Mouse (Mus musculus): ENCODE data around the gene Xrcc5.

The Xrcc5 gene

DNA sequence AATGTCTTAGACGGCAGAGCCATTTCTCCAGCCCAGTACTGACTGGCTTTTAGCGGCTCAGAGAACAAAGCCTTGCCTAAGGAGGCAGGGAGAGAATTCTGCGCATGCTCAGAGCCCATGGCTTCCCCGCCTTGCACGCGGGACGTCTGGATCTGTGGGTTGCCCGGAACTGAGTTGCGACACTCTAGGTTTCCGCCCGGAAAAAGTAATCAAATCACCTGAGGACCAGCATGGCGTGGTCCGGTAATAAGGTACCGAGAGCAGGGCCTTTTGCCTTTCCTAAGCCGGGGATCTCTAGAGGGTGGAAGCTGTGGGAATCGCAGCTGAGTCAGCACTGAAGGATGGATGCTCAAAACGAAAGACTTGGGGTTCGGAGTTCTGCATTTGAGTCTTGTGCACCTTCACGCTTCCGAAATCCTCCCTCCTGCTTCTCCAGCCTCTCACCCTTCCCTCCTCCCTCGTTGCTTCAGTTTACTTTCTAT is at the start of gene Xrcc5:
Gene Xrcc5, plus strand, starts transcription at position 105 of the 482 bp plus-strand sequence.
- DNase-seq (ENCODE audit: low read depth): peak; percentile 88

DNA sequence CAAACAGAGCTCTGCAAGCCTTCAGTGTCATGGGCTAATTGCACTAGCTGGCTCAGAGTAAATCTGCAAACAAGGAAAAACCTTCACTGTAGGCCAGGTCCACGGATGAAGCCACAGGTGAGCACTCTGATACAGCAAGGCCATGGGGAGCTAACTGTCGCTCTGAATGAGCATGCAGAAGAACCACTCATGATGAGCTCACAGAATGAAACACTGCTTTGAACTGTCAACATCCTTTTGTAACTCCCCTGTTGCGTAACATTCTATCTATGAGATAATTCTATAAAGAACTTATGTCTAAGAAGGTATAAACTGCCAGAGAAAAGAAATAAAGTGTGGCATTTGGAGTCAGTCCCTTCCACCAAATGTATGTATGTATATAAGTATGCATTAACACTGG is 44.1 kb upstream of the Xrcc5 start:
- peak; percentile 47 for DNase-seq (ENCODE audit: low read depth)

DNA sequence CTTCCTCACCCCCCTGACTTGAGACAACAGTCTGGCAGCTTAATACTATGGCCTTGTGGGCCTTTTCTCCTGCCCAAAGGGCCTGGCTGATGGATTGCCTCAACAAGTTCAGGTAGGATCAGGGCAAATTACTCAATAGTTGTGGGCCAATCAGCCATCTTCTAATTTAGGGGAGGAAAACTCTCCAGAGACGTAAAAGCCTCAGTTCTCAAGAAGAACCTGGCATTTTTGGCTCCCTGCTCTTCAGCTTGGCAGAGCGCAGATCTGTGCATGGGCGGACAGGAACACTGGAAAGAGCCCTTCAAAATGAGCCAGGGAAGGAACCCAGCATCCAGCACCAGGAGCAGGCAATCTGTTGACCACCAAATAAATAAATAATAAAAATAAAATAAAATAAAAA is 29.1 kb upstream of the Xrcc5 start:
- DNase-seq (ENCODE audit: low read depth): no peak

DNA sequence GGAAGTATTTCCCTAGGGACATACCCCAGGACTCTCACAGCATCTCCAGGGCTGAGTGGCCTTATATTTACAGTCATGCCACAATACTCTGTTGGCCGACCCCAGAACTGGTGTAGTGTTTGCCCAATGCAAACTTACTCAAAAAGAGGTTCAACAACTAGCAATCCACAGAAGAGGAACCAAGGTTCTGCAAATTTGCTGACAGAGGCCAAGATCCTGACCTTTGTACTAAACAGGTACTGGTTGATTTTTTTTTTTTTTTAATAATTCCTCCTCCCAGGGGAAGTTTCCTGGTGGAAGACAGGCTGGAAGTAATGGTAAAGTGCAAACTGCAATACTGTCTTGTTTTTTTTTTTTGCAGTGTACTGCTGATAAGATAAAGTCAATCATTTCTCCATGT is 24.6 kb upstream of the Xrcc5 start:
- no peak for DNase-seq (ENCODE audit: low read depth)

DNA sequence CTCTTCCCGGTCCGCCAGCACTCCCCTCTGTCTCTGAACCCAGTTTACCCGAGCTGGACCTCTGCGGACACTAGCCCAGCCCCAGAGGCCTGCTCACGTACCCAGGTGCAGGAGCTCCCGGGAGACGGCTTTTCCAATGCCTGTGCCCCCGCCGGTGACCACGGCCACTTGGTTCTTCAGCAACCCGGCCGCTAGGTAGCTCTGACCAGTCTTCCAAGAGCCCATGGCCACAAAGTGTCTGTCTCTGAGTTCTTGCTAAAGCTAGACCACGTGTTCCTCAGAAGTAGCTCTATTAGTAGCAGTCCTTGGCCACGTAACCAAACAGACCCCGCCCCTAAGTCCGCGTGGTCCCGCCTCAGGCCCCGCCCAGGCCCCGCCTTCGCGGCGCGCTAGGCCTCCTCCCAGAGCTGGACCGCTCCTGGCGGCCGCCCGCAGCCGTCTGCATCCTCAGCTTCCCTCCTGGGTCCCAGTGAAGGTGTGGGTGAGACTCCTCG is 23.2 kb upstream of the Xrcc5 start, which contains the start of the genes Pecr and Tmem169:
Gene Pecr, minus strand, starts transcription at position 323 of the 494 bp plus-strand sequence.
Gene Tmem169, plus strand, starts transcription at position 378 of the 494 bp plus-strand sequence.
- peak; percentile 95 for DNase-seq (ENCODE audit: low read depth)

DNA sequence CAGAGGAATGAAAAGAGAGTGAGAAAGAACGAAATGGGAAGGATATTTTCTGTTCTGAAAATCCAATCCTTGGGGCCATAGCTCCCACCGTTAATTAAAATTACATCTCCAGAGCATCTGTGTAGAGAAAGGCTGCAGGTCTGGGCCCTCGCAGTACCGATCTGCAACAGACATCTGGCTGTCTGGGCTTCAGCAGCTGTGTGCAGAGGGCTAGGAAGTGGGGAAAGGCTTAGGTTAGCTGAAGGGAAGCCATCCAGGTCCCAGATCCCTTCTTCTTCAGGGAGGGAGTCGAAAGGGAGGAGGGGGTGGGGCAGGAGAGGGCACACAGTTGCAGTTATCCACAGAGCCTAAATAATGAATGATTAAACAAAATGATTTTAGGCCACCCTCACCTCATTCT is 22.7 kb upstream of the Xrcc5 start:
- no peak for DNase-seq (ENCODE audit: low read depth)

DNA sequence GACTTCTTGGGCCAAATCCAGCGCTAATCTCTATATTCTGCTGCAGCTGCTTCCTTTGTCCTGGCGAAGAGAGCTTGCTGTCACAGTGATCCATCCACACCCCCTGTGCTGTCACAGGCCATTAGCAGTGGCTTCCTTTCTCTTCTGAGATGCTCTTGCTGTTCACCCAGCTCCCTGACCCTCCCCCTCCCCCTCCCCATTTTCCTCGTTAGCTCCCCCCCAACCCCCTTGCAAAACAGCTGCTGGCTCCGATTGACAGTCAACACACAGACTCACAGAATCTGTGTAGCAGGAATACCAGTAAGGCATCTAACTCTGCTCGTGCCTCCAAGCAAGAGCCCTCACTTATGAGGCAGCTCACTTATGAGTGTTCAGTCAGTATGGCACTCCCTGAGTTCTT is 20.3 kb upstream of the Xrcc5 start:
- no peak for DNase-seq (ENCODE audit: low read depth)

DNA sequence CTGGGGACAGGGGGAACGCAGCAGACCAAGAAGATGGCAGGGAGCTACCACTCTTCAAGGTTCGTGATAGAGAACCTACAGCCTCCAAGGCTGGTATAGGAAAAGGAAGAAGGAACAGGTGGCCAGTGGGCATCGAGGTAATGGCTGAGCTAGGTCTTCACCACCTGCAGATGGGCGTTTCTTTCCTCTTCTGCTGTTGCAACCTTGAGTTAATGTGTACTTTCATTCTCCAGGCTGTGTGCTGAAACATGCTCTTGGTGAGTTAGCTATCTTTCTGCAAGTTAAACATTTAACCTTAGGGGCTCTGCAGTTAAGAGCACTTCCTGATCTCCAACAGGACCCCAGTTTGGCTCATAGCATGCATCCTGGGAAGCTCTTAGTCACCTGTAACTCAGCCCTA is 19.3 kb upstream of the Xrcc5 start:
- DNase-seq (ENCODE audit: low read depth): no peak

DNA sequence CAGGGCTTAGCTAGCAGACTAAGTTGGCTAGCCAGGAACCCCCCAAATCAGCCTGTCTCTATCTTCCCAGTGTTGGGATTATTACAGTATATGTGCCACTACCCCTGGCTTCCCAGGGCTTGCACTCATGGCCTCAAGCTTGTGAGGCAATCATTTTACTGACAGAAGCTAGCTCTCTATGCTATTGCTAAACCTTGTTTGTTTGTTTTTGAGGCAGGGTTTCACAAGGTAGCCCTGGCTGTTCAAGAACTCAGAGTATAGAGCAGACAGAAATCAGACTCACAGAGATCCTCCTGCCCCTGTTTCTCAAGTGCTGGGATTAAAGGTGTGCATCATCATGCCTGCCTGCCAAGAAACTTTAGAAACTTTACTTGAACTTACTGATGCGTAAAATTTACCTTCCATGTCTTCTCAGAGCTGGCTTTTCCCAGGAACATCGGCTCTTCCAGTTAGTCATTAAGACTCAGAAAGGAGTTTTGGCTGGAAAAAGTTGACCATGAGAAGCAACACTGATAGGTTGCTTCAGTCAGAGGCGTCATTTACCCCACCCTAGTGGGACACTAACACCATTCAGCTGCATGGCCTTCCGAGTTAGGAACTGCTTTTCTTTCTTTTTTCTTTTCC is 18.6 kb upstream of the Xrcc5 start:
- DNase-seq (ENCODE audit: low read depth): no peak

DNA sequence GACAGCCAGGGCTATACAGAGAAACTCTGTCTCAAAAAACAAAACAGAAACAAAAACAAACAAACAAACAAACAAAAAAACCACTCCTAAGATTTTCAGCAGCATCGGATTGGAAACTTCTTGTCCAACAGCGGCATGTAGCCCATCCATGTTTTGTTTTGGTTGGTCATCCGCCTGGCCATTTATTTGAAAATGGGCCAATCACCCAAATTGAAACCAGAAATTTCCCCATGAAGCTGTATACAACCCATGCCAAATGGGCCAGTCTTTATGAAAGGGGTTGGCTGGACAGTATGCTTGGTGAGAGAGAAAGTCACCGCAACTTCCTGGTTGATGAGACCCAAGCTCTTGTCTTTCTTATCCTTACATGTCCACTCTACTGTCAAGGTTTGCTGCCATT is 16.3 kb upstream of the Xrcc5 start:
- DNase-seq (ENCODE audit: low read depth): no peak

DNA sequence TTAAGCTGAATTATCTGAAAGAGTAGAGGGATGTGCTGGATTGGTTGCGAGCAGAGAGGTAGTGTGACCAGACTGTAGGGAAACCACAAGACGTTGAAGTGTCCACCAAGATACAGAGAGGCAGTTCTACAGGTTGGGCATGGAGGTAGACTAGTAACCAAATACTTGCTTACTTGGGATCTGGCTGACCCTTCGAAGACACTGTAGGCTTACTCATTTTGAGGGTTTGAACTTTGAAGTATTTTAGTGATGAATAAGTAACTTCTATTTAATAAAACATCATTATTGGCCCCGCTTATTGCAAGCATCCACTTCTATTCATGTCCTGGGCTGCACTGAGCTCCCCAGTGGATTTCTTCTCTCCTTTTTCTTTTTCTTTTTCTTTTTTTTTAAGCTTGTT is 15.8 kb upstream of the Xrcc5 start:
- no peak for DNase-seq (ENCODE audit: low read depth)

DNA sequence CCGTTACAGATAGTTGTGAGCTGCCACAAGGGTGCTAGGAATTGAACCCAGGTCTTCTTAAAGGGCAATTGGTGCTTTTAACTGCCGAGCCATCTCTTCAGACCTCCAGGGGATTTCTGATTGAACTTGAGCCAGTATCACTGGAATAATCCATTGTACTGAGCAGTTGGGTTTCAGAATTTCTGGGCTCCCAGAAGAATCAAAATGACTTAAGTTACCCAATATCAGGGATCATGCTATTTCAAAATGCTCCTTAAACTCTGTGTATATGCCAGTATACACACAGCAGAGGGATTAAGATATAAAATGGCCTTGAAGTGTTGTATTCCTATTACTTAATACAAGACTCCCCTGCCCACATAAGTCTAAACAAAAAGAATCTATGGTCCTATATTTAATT is 15.3 kb upstream of the Xrcc5 start:
- DNase-seq (ENCODE audit: low read depth): no peak

DNA sequence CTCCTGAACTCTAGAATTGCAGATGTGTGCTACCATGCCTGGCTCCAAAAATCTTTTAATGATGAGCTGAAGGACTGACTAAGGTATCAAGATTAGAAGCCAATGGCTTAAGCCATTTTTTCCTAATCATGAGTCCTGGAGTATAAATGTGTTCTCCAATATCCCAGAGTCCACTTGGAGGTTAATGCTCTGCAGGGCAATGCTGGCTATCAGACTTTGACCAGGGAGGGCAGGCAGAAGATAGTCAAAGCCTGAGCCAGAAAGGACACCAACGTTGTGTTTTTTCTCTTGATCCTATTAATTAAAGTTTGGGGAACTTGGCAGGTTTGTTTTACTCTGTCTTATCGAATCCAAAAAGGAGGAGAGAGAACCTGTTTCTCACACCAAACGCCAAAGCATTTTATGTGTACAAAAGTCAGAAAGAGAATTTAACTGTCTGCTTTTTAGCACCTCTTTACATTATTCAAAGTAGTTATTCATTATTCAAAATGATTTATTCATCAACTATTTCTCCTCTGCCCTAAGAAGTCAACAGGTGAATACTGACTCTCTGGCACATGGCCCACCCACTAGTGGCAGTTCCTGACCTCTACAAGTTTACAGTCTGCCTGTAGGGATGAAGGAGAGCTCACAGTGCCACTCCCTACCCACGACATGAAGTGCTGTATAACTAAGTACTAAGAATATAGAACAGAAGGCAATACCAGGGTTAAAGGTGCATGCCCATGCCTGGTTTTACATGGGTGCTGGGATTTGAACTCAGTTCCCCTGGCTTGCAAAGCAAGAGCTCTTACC is 13.2 kb upstream of the Xrcc5 start:
- no peak for DNase-seq (ENCODE audit: low read depth)

DNA sequence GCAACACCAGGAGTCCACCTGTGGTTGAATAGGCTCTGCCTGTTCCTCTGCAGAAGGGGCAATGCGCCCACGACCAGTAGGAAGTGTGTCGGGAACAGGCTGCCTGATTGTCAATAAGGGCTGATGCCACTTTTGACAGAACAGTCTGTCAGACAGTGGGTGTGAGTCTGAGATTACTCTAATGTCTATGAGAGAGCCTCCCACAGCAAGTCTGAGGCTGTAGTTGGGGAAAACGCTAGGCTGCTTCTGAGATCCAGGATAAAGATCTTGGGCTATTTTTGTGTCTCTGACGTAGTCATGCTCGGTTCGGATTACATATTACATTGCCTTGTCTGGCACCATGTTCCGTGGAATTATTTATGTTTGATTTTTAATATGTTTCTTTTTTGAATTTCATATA is 11.5 kb upstream of the Xrcc5 start:
- DNase-seq (ENCODE audit: low read depth): no peak

DNA sequence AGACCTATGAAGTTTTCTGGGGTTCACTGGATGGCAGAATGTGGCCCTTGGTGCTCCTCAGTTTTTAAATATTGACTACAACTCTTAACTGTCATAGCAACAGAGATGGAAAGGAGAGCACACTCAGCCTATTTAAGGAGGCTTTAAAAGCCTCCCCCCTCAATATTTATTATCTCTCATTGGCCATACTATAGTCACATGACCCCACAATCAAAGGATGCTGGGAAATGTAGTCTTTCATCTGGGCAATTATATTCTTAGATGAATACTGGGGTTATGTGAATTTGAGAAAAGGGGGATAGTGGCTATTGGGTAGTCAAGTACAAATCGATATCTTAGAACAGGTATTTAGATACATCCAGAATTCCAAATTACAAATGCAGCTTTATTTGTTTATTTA is 5.4 kb upstream of the Xrcc5 start:
- no peak for DNase-seq (ENCODE audit: low read depth)

DNA sequence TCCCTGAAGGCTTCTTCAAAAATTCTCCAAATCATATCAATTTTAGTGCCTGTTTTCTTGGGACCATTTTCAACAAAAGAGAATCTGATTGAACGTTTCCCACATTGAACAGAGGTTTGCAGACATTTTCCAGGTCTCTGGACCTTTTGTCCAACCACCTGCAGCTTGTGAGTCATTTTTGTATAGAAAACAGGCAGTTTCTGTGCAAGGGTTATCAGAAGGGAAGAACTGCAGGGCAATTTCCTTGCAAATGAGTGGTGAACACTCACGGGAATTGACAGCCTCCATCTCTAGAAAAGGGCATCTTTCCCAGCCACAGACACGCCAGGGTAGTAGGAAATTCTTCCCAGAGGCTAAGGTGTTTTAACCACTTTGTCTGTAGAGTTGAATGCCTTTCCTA is 980 bp upstream of the Xrcc5 start:
- DNase-seq (ENCODE audit: low read depth): no peak

DNA sequence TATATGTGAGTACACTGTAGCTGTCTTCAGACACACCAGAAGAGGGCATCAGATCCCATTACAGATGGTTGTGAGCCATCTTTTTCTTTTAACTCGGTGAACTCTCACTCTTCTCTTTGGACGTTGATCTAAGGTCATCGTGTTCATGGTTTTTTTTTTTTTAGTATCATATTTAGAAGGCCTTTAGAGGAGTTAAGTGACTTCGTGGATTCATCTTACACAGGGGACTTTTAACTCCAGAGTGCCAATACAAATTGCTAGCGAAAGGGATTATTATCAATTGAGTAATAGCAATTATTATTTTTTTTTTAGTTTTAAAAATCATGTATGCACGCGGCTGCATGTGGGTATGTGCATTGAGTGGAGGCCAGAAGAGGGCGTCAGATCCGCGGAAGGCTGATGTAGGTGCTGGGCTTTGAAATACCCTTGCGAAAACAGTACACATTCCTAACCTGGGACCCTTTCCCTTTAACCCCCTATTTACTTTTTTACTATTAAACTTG is 491 bp upstream of the Xrcc5 start:
- DNase-seq (ENCODE audit: low read depth): no peak

DNA sequence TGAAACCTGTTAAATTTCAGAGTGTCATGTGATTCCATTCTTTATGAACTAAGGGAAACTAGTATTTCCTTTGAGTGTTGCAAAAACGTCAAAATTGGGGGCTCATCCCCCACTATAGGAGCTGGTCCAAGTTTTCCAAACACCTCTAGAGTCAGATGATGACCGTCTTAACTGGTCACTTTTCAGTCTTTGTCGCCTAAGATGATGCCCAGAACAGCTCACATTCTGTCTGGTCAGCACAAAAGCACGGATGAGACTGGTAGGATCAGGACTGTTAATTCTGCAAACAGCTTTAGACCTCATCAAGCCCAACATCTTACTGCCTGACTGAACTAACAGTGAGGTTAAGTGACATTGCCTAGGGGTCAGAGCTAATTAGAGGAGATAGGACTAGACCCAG is 1.7 kb downstream of the Xrcc5 start:
- DNase-seq (ENCODE audit: low read depth): no peak

DNA sequence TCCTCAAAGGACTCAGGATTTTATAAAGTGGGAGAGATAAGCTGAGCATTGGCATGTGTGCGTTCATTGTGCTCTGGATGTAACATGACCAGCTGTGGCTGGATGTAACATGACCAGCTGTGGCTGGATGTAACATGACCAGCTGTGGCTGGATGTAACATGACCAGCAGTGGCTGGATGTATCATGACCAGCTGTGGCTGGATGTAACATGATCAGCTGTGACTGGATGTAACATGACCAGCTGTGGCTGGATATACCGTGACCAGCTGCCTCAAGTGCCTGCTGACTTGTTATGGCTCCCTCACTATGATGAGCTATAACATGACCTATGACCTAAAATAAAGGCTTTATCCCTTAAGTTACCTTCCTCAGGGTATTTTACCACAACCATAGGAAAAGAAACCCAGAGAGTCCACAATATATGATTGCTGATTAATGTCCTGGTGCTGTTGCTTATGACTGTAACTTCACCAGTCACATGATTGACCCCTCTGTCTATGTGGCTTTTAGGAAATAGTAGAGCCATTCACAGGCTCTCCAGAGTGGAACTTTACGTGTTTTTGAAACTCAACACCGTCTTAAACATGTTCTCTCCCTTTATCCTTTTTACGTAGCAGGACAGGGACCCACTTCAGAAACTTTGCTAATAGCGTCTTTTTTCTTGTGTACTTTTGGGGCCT is 2.7 kb downstream of the Xrcc5 start:
- peak; percentile 72 for DNase-seq (ENCODE audit: low read depth)

DNA sequence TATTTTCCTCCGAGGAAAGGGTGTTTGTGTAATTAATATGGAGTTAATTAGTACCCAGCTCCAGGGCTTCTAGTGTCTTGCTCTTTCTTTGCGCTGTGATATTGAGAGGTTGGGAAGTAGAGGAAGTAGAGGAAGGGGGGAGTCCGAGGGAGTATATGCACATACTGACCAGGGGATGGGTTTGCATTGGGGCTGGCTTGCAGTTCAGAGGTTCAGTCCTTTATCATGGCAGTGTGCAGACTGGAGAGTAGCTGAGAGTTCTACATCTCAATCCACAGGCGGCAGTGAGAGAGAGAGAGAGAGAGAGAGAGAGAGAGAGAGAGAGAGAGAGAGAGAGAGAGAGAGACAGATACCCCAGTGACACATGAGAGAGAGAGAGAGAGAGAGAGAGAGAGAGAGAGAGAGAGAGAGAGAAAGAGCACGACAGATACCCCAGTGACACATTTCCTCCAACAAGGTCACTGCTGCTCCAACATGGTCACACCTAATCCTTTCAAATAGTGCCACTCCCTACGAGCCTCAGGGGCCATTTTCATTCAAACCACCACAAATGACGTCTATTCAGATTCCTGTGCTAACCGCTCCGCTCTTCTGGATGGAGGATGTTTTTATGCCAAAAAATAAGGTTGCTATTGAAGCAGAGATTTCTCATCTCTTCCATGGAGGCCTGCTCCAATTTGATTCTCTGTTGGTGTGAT is 5.6 kb downstream of the Xrcc5 start:
- DNase-seq (ENCODE audit: low read depth): no peak

DNA sequence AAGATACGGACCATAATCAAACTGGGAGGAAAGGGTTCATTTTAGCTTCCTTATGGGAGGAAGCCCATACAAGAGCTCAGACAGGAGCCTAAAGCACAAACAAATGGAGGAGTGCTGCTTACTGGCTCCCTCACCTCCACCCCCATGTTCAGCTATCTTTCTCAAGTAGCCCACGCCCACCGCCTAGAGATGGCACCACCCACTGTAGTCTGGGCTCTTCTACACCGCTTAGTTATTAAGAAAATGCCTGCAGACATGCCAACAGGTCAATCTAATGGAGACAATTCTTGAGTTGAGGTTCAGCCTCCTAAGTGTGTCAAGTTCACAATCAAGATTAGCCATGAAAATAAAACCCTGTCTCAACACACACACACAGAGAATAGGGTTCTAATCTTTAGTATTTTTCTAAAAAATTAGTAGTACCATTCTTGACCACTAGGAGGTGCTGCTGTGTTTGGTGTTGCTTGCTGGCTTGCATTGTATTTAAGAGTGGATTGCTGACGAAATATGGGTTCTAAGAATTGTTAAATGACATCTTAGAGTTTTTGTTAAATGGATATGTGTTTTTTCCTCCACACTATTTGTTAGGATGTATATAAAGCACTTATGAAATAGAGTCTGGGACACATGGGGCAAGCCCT is 6.3 kb downstream of the Xrcc5 start:
- DNase-seq (ENCODE audit: low read depth): peak; percentile 64

All from 416B (cell line).